ENCODE assay signal across 8 mouse cellular contexts in the genomic region with DNA sequence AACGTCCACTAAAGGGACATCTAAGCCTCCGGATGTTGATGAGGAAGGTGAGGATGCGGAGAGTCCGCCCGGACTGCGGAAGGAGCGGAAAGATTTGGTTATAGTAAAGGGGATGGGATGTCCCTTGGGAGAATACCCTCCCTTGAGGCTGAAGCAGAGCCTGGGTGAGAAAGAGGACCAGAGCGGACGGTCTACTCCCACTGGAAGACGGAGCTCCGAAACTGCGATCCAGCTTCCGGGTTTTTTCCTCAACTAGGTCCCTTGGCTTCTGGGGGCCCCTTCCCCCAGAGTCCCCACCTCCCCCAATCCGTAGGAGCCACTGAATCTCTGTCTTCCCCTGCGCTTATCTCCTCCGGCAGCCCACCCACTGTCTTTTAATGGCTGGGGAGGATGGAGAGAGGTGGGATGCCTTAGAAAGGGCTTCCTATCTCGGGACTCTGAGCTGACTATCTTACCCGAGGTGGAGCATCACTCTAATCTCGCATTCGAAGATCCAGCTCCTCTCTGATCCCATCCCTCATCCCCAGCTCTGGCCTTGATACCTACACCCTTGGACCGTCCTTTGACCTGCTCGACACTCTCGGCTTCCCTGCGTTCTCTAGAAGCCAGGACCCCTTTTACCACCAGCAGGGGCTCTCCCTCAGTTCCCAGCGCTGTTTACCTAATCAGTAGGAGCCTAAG. TPM values are rescaled to one million over a fixed set of nuclear protein-coding genes. Genes with fewer than 3 reads are reported as not detected.
DNase-seq lines count a peak whose midpoint lies in the region; ATAC-seq and TF ChIP-seq lines count a peak whose summit lies in the region.

No protein-coding gene starts in this region.

- H3K4me2 ChIP-seq in hindbrain, embryonic 16.5 days (ENCODE audit: low read length), result peak overlapping the region; percentile 81

- H3K9me3 ChIP-seq in hindbrain, embryonic 16.5 days (ENCODE audit: control insufficient read depth, low read length), result no peaks in the 10 kb centered on the region

- peak; percentile 26 for ATAC-seq in Patski
- peak; percentile 44 for ATAC-seq in hindbrain, embryonic 16.5 days

- no peaks in the 10 kb centered on the region for H3K27me3 ChIP-seq in Patski
- no peaks in the 10 kb centered on the region for H3K27me3 ChIP-seq in hindbrain, embryonic 16.5 days (replicated peaks; ENCODE audit: control insufficient read depth, insufficient read depth, low read length)

- intact Hi-C loops in left cerebral cortex, adult 2 months (cut with DNase I), result loop anchor here (2.0 to 5.0 kb wide), 2 partner anchors 848 to 1566 kb away; no protein-coding TSS in a partner anchor

- H3K4me3 ChIP-seq in hindbrain, embryonic 16.5 days (ENCODE audit: low read length), result peak overlapping the region; percentile 97
- peak overlapping the region; percentile 97 for H3K4me3 ChIP-seq in left cerebral cortex, adult 2 months

- CTCF ChIA-PET in Patski (lab: Charles Lee), result interaction anchor here (1.1 to 5.3 kb wide), 5 partner anchors 50 to 413 kb away, joined by 3 to 50 read pairs (median 13); no protein-coding TSS in a partner anchor

- no peak for TF ChIP-seq CTCF in Patski (IDR thresholded peaks at IDR 0.05)
- no peak for TF ChIP-seq CTCF in left cerebral cortex, adult 2 months (IDR thresholded peaks at IDR 0.05)

- peaks cover 16% of the 10 kb centered on the region for H3K4me1 ChIP-seq in hindbrain, embryonic 16.5 days (ENCODE audit: control insufficient read depth, insufficient read depth, low read depth, low read length)

- peak overlapping the region; percentile 69 for H3K27ac ChIP-seq in hindbrain, embryonic 16.5 days (ENCODE audit: low read depth, low read length)
- peak overlapping the region; percentile 95 for H3K27ac ChIP-seq in left cerebral cortex, adult 2 months

- H3K36me3 ChIP-seq in hindbrain, embryonic 16.5 days (ENCODE audit: control insufficient read depth, insufficient read depth, low read length), result no peaks in the 10 kb centered on the region

- in situ Hi-C loops in Patski (cut with MboI; ENCODE audit: low pct_unique_long_range_greater_than_20kb), result loop anchor here (5.0 to 10.0 kb wide), 2 partner anchors 347 to 1580 kb away; no protein-coding TSS in a partner anchor

- DNase-seq in Patski (ENCODE audit: low read depth, low spot score) (no peak), adipocyte (ENCODE audit: low spot score) (no peak)
- DNase-seq in cerebellum, postnatal 25 days, result peak; percentile 81 to 86
- peak; percentile 48 for DNase-seq in gastrocnemius, adult 18-20 months (ENCODE audit: low spot score)
- peak; percentile 79 for DNase-seq in left cerebral cortex, adult 2 months (ENCODE audit: extremely low spot score in 1 of 2, low spot score in 2 of 2)
- DNase-seq in lung, postnatal 4 days, result peak; percentile 61 to 64
- DNase-seq in right cerebral cortex, adult 18-20 months, result peak; percentile 82

- under 1% methylated on average over 25 of the region's 25 CpGs for WGBS in hindbrain, embryonic 16.5 days

- POLR2A ChIA-PET in Patski (lab: Charles Lee), result interaction anchor here (1.4 kb wide), 1 partner anchor 121 kb away, joined by 6 read pairs; no protein-coding TSS in a partner anchor

- peak overlapping the region; percentile 54 for H3K9ac ChIP-seq in hindbrain, embryonic 16.5 days (ENCODE audit: low read depth, low read length)

RNA-seq across cellular contexts. Expression of gene Large1, which starts 1.0 kb away (rescaled TPM):
- 68.6 TPM for polyA plus RNA-seq in Patski (2021)
- 10 to 100 TPM; 25.2 to 33.0 TPM for total RNA-seq in gastrocnemius, adult 18-20 months (2021)
- polyA plus RNA-seq in hindbrain, embryonic 16.5 days (2015; fragmentation: Nextera tagmentation; extraction: Ambion mirVana), result 15.7 and 16.3 TPM in 2 replicates
- total RNA-seq in left cerebral cortex, adult 2 months (2021), result 100 to 1,000 TPM; 144 to 159 TPM

Comparison
In these comparisons a context has a peak if more than half of its experiments do, and no peak if none do; other contexts are left out.
1. DNase-seq: peak in cerebellum, postnatal 25 days (2 of 2), gastrocnemius, adult 18-20 months (single experiment), left cerebral cortex, adult 2 months (2 of 2), lung, postnatal 4 days (2 of 2) and right cerebral cortex, adult 18-20 months (single experiment); none in Patski (single experiment) and adipocyte (single experiment).
2. RNA of gene Large1, which starts 1.0 kb away (total RNA-seq): 144 to 159 TPM in left cerebral cortex, adult 2 months; 25.2 to 33.0 TPM in gastrocnemius, adult 18-20 months; every median in the first group is over 4 times any median in the second.